Mouse (Mus musculus) urinary bladder, adult 2 months (tissue): ENCODE measurements around the gene 1700018F24Rik. TPM values are rescaled to one million over a fixed set of nuclear protein-coding genes. Genes with fewer than 3 reads are reported as not detected.
"Not testable (repeated sequence)": the region's sequence is repeated elsewhere in the genome, so short reads cannot be mapped to it uniquely, and the experiment has no call there.

Source experiments
- DNase-seq: peaks from one replicate; pipeline ENCODE4 v3.0.0; 2022; ENCODE audit warnings: low spot score
- polyA plus RNA-seq: library from polyadenylated mRNA; depleted of rRNA; stranded (reverse); fragments of >200 nt; gene quantifications from 2 replicates; pipeline ENCODE4 v1.2.3, GENCODE M21; 2012; rRNA removed

The 1700018F24Rik gene
- not detected in 2 replicates for polyA plus RNA-seq

GRCm38 (mm10) chr5:145042690-145043089, at the start of gene 1700018F24Rik:
TSS of gene 1700018F24Rik (plus strand) at chr5:145042990.
- not testable (repeated sequence) for DNase-seq

DNA sequence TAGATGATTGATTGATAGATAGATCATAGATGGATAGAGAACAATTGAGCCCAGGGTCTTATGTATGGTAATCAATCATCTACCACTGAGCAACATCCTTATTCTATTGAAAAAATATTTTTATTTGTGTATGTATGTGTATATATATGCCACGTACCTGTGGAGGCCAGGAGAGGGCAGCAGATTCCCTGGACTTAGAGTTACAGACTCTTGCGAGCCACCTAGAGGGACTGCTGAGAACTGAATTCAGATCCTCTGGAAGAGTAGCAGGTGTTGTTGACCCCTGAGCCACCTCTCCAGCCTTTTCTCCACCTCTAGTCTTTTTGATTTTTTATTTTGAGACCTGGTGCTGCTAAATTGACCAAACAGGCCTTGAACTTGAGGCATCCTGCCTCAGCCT, 44.3 kb upstream of the 1700018F24Rik start:
- no peak for DNase-seq

DNA sequence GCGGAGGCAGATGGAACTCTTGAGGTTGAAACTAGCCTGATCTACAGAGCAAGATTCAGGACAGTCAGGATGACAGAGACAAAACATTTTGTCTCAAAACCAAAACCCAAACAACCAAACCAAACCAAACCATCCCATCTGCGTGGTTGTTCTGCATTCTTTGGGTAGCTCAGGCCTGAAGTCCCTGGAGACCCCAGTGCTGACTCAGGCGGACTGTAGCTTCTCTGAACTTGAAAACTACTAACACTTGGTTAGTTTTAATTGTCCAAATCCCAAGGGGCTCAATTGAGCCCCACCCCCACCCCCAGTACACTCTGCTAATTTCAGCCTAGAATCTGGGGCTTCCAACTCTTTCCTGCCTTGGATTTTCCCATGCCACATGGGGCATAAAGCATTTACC, 39.4 kb upstream of the 1700018F24Rik start:
- no peak for DNase-seq

- DNase-seq, result no peak
These were observed 38.3 kb upstream of the 1700018F24Rik start for GRCm38 (mm10) chr5:145004495-145004894.

GRCm38 (mm10) chr5:145005596-145005995, 37.2 kb upstream of the 1700018F24Rik start:
- no peak for DNase-seq

GRCm38 (mm10) chr5:145008878-145009659, 33.7 kb upstream of the 1700018F24Rik start:
- no peak for DNase-seq

- DNase-seq, result no peak
These were observed 28.5 kb upstream of the 1700018F24Rik start for GRCm38 (mm10) chr5:145014278-145014677.

GRCm38 (mm10) chr5:145016761-145017160, 26.0 kb upstream of the 1700018F24Rik start:
- not testable (repeated sequence) for DNase-seq

DNA sequence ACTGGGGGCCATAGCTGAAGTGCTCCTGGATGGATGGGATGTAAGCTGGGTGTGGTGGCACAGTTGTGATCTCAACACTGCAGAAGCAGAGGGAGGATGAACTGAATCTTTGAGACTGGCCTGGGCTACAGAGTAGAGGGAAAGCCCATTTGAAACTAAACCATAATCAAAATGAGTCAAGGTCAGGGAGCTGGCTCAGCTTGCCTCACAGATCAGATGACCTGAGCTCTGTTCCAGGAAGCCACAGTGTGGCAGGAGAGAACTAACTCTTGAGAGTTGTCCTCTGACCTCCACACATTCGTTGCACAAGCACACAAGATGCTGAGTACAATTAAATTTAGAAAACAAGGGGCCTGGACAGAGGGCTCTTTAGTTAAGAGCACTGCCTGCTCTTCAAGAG, 22.5 kb upstream of the 1700018F24Rik start:
- DNase-seq, result not testable (repeated sequence)

GRCm38 (mm10) chr5:145020712-145021111, 22.1 kb upstream of the 1700018F24Rik start:
- not testable (repeated sequence) for DNase-seq

DNA sequence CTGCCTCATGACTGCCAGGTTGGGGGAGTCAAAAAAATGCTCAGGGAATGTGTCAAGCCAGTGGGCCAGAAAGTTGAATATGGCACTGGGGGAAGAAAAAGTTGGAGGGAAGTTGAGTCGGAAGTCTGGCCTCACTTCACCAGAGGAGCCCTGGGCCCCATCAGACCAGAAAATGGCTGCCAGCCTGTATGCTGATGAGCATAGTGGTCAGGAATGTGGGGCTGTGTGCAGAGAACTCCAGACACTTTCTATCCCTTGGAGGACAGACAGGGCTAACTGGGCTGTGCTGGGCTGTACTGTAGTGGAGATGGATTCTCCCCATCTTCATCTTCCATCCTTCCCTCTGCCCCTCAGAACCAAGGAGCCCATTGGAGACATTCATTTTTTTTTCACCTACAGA, 12.3 kb upstream of the 1700018F24Rik start:
- DNase-seq, result not testable (repeated sequence)

GRCm38 (mm10) chr5:145032391-145032790, 10.4 kb upstream of the 1700018F24Rik start, which contains the start of gene Gm4871:
TSS of gene Gm4871 (minus strand) at chr5:145032754.
- not testable (repeated sequence) for DNase-seq

GRCm38 (mm10) chr5:145041628-145042027, 1.2 kb upstream of the 1700018F24Rik start:
- DNase-seq, result no peak

- DNase-seq, result not testable (repeated sequence)
These were observed 11.4 kb downstream of the 1700018F24Rik start for GRCm38 (mm10) chr5:145054187-145054586.

GRCm38 (mm10) chr5:145057907-145058306, 15.1 kb downstream of the 1700018F24Rik start:
- no peak for DNase-seq

DNA sequence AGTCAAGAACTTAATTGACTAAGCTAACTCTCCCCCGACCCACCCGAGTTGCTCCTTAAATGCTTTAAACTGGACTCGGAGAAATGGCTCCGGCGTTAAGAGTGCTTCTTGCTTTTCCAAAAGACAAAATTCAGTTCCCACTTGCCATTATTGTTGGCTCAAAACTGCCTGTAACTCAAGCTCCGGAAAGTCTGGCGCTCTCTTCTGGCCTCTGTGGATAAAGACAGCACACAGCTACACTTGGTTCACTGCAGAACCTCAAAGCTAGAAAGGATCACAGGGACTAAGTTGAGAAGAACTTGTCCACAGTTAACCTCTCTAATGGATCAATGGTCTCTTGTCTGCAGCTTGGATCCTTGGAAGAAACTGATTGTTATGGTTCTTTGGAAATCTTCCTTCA, 15.9 kb downstream of the 1700018F24Rik start:
- no peak for DNase-seq

DNA sequence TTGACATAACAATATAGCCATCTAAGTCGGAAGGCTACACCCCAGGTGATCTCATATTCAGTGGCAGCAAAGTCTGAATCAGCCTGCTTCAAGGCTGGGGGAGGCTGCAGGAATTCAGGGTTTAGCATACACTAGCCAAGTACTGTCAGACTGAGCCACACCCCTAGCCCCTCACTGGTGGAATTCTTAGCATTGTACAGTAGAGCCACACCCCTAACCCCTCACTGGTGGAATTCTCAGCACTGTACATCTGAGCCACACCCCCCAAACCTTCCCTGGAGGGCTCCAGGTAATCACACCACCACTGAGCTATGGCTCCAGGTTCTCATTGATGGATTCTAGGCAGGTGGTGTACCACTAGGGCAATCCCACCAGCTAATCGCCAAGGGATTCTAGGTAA, 16.7 kb downstream of the 1700018F24Rik start:
- DNase-seq, result no peak

DNA sequence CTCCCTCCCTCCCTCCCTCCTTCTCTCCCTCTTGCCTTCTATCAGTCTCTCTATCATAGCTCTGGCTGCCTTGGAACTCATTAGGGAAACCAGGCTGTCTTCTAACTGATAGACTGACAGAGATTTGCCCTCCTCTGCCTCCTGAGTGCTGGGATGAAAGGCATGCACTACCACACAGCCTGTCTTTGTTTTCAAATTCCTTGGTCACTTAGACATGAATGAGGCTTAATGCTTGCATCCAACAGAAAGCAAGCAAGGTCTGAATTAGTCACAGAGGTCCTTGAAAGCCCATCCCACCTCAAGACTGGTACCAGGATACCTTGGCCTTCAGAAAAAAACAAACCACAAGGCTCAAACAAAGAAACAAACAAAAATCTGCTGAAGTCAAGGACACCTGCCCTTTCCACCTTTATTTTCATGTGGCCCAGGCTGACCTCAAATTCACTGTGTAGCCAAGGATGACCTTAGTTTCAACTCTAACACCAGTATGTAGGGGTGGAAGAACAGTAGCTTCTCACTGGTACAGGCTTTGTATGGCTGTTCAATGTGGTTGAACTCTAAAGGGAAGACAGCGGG, 22.1 kb downstream of the 1700018F24Rik start:
- no peak for DNase-seq

DNA sequence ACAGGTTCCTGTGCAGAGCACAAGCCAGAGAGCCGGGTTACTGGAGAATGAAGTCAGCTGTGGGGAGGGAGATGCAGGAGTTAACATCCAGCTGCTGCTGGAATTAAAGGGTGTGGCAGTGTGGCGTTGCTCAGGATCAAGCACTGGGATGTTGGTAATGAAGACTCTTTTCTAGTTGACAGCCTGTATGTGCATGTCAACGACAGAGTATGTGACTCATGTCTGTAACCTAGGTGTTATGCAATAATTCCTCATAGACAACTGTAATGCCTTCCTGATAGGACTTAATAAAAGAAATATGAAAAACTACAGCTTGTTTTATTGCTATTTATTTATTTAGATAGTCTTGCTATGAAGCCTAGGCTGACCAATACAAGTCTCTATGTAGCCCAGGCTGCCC, 26.1 kb downstream of the 1700018F24Rik start:
- no peak for DNase-seq

DNA sequence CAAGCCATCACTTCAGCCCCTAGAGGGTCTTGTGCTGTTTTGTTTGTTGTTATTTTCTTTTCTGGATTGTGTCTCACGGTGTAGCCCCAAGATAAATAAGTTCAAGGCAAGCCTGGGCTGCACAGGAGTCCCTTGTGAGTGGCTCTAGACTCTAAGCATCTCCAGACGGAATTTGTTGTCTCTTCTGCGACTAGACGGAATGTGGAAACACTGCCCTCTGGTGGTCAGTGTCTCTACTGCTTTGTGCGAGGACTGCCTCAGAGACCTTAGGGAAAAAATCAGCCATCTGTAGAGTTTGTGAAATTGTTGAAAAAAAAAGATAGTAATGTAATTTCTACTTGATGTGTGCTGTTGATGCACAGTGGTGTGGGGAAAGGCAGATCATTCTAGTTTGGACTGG, 26.9 kb downstream of the 1700018F24Rik start:
- DNase-seq, result no peak

- DNase-seq, result no peak
These were observed 28.6 kb downstream of the 1700018F24Rik start for GRCm38 (mm10) chr5:145071342-145071741.

DNA sequence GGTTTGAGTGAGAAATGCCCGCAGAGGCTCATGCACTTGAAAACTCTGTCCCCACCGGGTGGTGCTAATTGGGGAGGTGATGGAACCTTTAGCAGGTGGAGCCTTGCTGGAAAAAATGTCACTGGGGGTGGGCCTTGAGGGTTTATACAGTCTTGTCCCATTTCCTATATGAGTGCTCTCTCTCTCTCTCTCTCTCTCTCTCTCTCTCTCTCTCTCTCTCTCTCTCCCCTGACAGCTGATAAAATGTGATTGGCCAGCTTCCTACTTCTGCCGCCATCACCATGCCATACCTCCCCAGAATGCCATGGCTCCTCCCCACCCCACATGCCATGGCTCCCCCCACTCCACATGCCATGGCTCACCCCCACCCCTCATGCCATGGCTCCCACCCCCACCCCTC, 32.3 kb downstream of the 1700018F24Rik start:
- no peak for DNase-seq
